Mouse (Mus musculus): ENCODE results near the gene Gm10570. TPM values are rescaled to one million over a fixed set of nuclear protein-coding genes. Genes with fewer than 3 reads are reported as not detected.
A peak's percentile ranks its signal among the peaks of the same experiment; 100 is the strongest.

The Gm10570 gene
- polyA plus RNA-seq, 1 experiment, result not detected

DNA sequence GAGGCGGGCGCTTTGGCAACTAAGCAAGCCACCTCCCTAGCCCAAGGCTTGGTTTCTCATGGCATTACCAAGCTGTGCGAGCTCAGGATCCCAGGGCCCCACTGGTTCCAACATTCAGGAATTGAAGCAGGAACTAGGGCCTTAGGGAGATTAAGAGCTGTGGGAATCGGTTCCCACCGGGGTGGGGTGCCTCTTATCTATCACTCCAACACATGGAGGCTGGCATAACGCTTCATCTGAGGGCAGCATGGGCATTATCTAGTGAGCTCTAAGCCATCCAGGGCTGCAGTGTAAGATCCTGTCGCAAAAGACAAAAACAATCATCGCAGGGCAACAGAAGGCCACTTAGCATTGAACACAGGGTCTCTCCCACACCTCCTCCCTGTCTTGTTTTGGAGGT is 14.0 kb downstream of the Gm10570 start:
- H3K4me3 ChIP-seq (ENCODE audit: insufficient read depth, low read length), result no peak overlapping the region
- H3K4me1 ChIP-seq (ENCODE audit: control insufficient read depth, insufficient read depth, low read length), result no peaks in the 10 kb centered on the region
- no peak overlapping the region for H3K27ac ChIP-seq (ENCODE audit: insufficient read depth, low read length)
- TF ChIP-seq CTCF (IDR thresholded peaks at IDR 0.05; ENCODE audit: borderline replicate concordance, insufficient read depth, low read length) (no peak), POLR2A (IDR thresholded peaks at IDR 0.05; ENCODE audit: low read depth, low read length) (no peak)

- TF ChIP-seq CTCF (IDR thresholded peaks at IDR 0.05; ENCODE audit: borderline replicate concordance, insufficient read depth, low read length) (peak; percentile 93), POLR2A (IDR thresholded peaks at IDR 0.05; ENCODE audit: low read depth, low read length) (no peak)
- Histone ChIP-seq H3K4me3 (ENCODE audit: insufficient read depth, low read length) (no peak overlapping the region), H3K4me1 (ENCODE audit: control insufficient read depth, insufficient read depth, low read length) (no peaks in the 10 kb centered on the region), H3K27ac (ENCODE audit: insufficient read depth, low read length) (no peak overlapping the region)
Measured at GRCm38 (mm10) chr4:130292271-130292670, 16.2 kb downstream of the Gm10570 start.

DNA sequence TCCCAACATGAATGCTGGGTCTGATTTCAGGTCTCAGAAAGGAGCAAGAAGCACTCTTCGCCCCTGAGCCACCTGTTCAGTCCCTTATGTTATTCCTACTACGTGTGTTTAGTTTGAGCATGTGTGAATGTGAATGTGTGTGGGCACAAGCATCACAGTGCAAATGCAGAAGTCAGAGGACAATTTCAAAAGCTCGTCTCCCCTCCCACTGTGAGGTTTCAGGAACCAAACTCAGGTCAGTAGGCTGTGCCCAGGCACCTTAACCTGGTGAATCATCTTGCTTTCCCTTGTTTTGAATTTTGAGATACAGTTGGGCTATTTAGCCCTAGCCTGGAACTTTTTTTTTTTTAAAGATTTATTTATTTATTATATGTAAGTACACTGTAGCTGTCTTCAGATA is 18.6 kb downstream of the Gm10570 start:
- no peak overlapping the region for H3K27ac ChIP-seq (ENCODE audit: insufficient read depth, low read length)
- TF ChIP-seq POLR2A (IDR thresholded peaks at IDR 0.05; ENCODE audit: low read depth, low read length), result no peak
- no peak for TF ChIP-seq CTCF (IDR thresholded peaks at IDR 0.05; ENCODE audit: borderline replicate concordance, insufficient read depth, low read length)
- no peaks in the 10 kb centered on the region for H3K4me1 ChIP-seq (ENCODE audit: control insufficient read depth, insufficient read depth, low read length)

GRCm38 (mm10) chr4:130286531-130286930 is 21.9 kb downstream of the Gm10570 start:
- TF ChIP-seq POLR2A (IDR thresholded peaks at IDR 0.05; ENCODE audit: low read depth, low read length) (no peak), CTCF (IDR thresholded peaks at IDR 0.05; ENCODE audit: borderline replicate concordance, insufficient read depth, low read length) (no peak)

More for the DNA sequence above, 18.6 kb downstream of the Gm10570 start:
- H3K4me3 ChIP-seq (ENCODE audit: insufficient read depth, low read length), result no peak overlapping the region

DNA sequence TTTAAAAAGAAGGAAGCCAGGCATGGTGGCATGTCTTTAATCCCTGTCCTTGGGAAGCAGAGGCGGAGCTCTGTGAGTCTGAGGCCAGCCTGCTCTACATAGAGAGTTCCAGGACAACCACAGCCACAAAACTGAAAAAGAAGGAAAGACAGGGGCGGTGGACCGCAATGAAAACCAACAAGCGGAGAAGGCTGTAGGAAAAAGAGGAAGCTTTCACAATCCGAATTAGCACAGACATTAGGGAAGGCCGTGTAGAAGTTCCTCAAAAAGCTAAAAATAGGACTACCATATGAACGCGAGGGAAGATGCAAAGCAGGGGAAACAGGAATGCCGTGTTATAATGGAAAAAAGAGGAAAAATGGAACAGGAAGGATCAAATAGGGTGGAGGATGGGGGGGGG is 24.6 kb downstream of the Gm10570 start:
- H3K27ac ChIP-seq (ENCODE audit: insufficient read depth, low read length), result no peak overlapping the region
- no peaks in the 10 kb centered on the region for H3K4me1 ChIP-seq (ENCODE audit: control insufficient read depth, insufficient read depth, low read length)
- TF ChIP-seq CTCF (IDR thresholded peaks at IDR 0.05; ENCODE audit: borderline replicate concordance, insufficient read depth, low read length) (no peak), POLR2A (IDR thresholded peaks at IDR 0.05; ENCODE audit: low read depth, low read length) (no peak)
- H3K4me3 ChIP-seq (ENCODE audit: insufficient read depth, low read length), result no peak overlapping the region

More at GRCm38 (mm10) chr4:130286531-130286930, 21.9 kb downstream of the Gm10570 start:
- Histone ChIP-seq H3K4me3 (ENCODE audit: insufficient read depth, low read length) (no peak overlapping the region), H3K4me1 (ENCODE audit: control insufficient read depth, insufficient read depth, low read length) (no peaks in the 10 kb centered on the region), H3K27ac (ENCODE audit: insufficient read depth, low read length) (no peak overlapping the region)

GRCm38 (mm10) chr4:130282856-130283255 is 25.6 kb downstream of the Gm10570 start:
- no peak overlapping the region for H3K27ac ChIP-seq (ENCODE audit: insufficient read depth, low read length)
- no peak overlapping the region for H3K4me3 ChIP-seq (ENCODE audit: insufficient read depth, low read length)
- no peaks in the 10 kb centered on the region for H3K4me1 ChIP-seq (ENCODE audit: control insufficient read depth, insufficient read depth, low read length)
- TF ChIP-seq POLR2A (IDR thresholded peaks at IDR 0.05; ENCODE audit: low read depth, low read length) (no peak), CTCF (IDR thresholded peaks at IDR 0.05; ENCODE audit: borderline replicate concordance, insufficient read depth, low read length) (no peak)

DNA sequence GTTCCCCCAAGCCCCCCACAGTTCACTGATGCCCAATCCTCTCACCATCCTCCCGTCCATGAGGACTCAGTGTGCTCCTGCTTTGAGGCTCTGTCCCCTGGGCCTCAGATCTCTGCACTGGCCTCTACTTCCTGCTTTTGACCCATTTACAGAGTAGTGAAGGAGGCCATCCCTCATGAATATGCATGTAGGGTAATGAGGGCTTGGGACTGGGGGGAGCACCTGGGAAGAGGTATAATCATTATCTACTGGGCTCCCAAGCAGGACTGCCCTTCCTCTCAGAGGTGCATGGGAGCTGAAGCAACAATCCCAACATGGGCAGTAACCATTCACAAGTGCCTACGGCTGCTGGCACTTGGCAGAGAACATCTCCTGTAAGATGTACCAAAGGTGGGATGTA is 29.4 kb downstream of the Gm10570 start, which contains the start of gene Serinc2:
Serinc2 (minus strand) TSS at position 101 of the 400 bp plus-strand sequence.
- TF ChIP-seq CTCF (IDR thresholded peaks at IDR 0.05; ENCODE audit: borderline replicate concordance, insufficient read depth, low read length), result no peak
- no peak for TF ChIP-seq POLR2A (IDR thresholded peaks at IDR 0.05; ENCODE audit: low read depth, low read length)
- no peaks in the 10 kb centered on the region for H3K4me1 ChIP-seq (ENCODE audit: control insufficient read depth, insufficient read depth, low read length)
- no peak within 1 kb of the TSS for H3K27ac ChIP-seq (ENCODE audit: insufficient read depth, low read length)
- no peak within 1 kb of the TSS for H3K4me3 ChIP-seq (ENCODE audit: insufficient read depth, low read length)

GRCm38 (mm10) chr4:130276573-130277176 is 31.8 kb downstream of the Gm10570 start:
- Histone ChIP-seq H3K4me3 (ENCODE audit: insufficient read depth, low read length) (no peak overlapping the region), H3K27ac (ENCODE audit: insufficient read depth, low read length) (no peak overlapping the region), H3K4me1 (ENCODE audit: control insufficient read depth, insufficient read depth, low read length) (peaks cover 5% of the 10 kb centered on the region; the same call in 1 of the 2 replicates)
- no peak for TF ChIP-seq CTCF (IDR thresholded peaks at IDR 0.05; ENCODE audit: borderline replicate concordance, insufficient read depth, low read length)
- TF ChIP-seq POLR2A (IDR thresholded peaks at IDR 0.05; ENCODE audit: low read depth, low read length), result no peak

DNA sequence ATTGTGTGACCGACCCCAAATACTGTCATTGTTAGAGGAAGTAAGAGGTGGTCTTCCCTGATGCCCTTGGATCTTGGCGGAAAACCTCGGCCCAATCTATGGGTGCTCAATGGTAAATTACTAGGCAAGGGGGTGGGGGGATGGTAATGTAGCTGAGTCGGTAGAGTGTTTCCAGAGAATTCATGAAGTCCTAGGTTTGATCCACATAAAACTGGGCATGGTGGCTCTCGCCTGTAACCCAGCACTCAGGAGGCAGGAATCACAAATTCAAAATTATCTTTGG is 32.7 kb downstream of the Gm10570 start:
- H3K4me1 ChIP-seq (ENCODE audit: control insufficient read depth, insufficient read depth, low read length), result peaks cover 5% of the 10 kb centered on the region; the same call in 1 of the 2 replicates
- no peak overlapping the region for H3K27ac ChIP-seq (ENCODE audit: insufficient read depth, low read length)
- H3K4me3 ChIP-seq (ENCODE audit: insufficient read depth, low read length), result no peak overlapping the region
- TF ChIP-seq CTCF (IDR thresholded peaks at IDR 0.05; ENCODE audit: borderline replicate concordance, insufficient read depth, low read length) (no peak), POLR2A (IDR thresholded peaks at IDR 0.05; ENCODE audit: low read depth, low read length) (no peak)

- Histone ChIP-seq H3K4me1 (ENCODE audit: control insufficient read depth, insufficient read depth, low read length) (peaks cover 5% of the 10 kb centered on the region; the same call in 1 of the 2 replicates), H3K4me3 (ENCODE audit: insufficient read depth, low read length) (peak overlapping the region; percentile 57), H3K27ac (ENCODE audit: insufficient read depth, low read length) (no peak overlapping the region)
- no peak for TF ChIP-seq POLR2A (IDR thresholded peaks at IDR 0.05; ENCODE audit: low read depth, low read length)
- no peak for TF ChIP-seq CTCF (IDR thresholded peaks at IDR 0.05; ENCODE audit: borderline replicate concordance, insufficient read depth, low read length)
Measured at GRCm38 (mm10) chr4:130275016-130275822, 33.3 kb downstream of the Gm10570 start.

Measured in embryonic fibroblast, embryonic 13.5 days (primary cell).